Mouse (Mus musculus): ENCODE data around the gene Gpr176. TPM values are rescaled to one million over a fixed set of nuclear protein-coding genes. Genes with fewer than 3 reads are reported as not detected.

Gene Gpr176
- polyA plus RNA-seq, 1 experiment from 2014 or later, result 4.1 TPM

DNA sequence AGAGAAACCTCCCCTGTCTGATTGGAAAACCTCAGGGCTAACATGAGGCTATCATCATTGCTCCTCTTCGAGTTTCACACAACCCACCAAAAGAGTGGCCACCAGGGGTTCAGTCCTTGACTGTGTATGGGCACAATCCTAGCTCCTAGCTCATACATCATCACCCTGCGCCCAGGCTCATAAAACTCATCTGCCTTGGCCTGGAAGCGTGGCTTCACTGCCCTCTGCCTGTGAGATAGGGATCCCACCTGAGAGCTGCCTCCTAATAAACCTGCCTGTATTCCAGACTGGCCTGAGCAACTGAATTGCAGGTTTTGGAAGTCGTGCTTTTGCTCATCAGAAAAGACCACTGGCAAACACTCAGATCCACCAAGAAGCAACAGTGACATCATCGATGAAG is 10.2 kb upstream of the Gpr176 start:
- no peaks in the 10 kb centered on the region for H3K36me3 ChIP-seq (ENCODE audit: control insufficient read depth, insufficient read depth, low read length)
- no peak overlapping the region for H3K4me3 ChIP-seq (replicated peaks; ENCODE audit: low read depth, low read length)
- H3K9ac ChIP-seq (replicated peaks; ENCODE audit: low read length), result no peak overlapping the region
- H3K27ac ChIP-seq (replicated peaks; ENCODE audit: low read depth, low read length), result no peak overlapping the region
- 75% methylated on average over 5 of the region's 5 CpGs for WGBS
- ATAC-seq (ENCODE audit: low FRiP score, low TSS enrichment) (no peak), DNase-seq (peak; percentile 37)
- H3K9me3 ChIP-seq (ENCODE audit: control insufficient read depth, low read length), result no peaks in the 10 kb centered on the region
- no peaks in the 10 kb centered on the region for H3K27me3 ChIP-seq (ENCODE audit: control insufficient read depth, insufficient read depth, low read length)
- H3K4me2 ChIP-seq (ENCODE audit: low read length), result no peak overlapping the region
- H3K4me1 ChIP-seq (ENCODE audit: control insufficient read depth, insufficient read depth, low read length), result 0 out of 2 replicates have a peak, but pooled peaks cover 3% of the 10 kb centered on the region

DNA sequence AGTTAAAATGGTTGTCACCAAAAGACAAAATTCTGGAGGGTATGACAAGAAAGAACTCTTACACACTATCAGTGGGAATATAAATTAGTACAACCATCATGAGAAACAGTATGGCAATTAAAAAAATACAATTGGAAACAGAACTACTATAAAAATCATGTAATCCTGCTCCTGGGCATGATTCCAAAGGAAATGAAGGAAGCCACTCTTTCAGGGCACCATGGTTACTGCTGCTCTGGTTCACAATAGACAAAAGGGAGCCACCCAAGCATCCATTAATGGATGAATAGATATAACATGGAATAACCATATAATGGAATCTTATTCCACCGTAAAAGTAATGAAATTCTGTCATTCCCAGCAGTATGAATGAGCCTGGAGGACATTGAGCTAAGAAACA is 6.5 kb upstream of the Gpr176 start:
- H3K36me3 ChIP-seq (ENCODE audit: control insufficient read depth, insufficient read depth, low read length), result no peaks in the 10 kb centered on the region
- no peak overlapping the region for H3K4me3 ChIP-seq (replicated peaks; ENCODE audit: low read depth, low read length)
- H3K27me3 ChIP-seq (ENCODE audit: control insufficient read depth, insufficient read depth, low read length), result no peaks in the 10 kb centered on the region
- no peak overlapping the region for H3K4me2 ChIP-seq (ENCODE audit: low read length)
- no peak overlapping the region for H3K9ac ChIP-seq (replicated peaks; ENCODE audit: low read length)
- 18% methylated on average over 1 of the region's 1 CpGs for WGBS
- peak; percentile 31 for DNase-seq
- ATAC-seq (ENCODE audit: low FRiP score, low TSS enrichment), result no peak
- no peaks in the 10 kb centered on the region for H3K9me3 ChIP-seq (ENCODE audit: control insufficient read depth, low read length)
- H3K27ac ChIP-seq (replicated peaks; ENCODE audit: low read depth, low read length), result no peak overlapping the region
- no peaks in the 10 kb centered on the region for H3K4me1 ChIP-seq (ENCODE audit: control insufficient read depth, insufficient read depth, low read length)

DNA sequence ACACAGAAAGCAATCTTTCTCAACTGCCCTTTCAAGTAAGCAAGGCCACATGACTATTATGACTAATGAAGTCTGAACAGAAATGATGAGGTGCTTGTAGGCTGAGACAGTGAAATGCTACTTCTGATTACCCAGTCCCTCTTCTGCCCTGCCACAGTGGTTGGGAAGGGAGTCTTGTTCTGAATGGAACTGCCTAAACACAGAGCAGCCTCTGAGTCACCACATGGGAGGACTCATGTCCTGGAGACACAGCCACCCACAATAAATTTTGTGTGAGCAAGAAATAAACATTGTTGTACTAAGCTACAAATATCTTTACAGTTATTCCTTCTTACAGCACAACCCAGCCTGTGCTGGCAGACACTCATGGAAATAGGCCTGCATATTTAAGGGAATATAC is 2.7 kb upstream of the Gpr176 start:
- no peak for ATAC-seq (ENCODE audit: low FRiP score, low TSS enrichment)
- peaks cover 8% of the 10 kb centered on the region for H3K27me3 ChIP-seq (ENCODE audit: control insufficient read depth, insufficient read depth, low read length)
- H3K4me2 ChIP-seq (ENCODE audit: low read length), result no peak overlapping the region
- no peaks in the 10 kb centered on the region for H3K36me3 ChIP-seq (ENCODE audit: control insufficient read depth, insufficient read depth, low read length)
- H3K9ac ChIP-seq (replicated peaks; ENCODE audit: low read length), result no peak overlapping the region
- no peaks in the 10 kb centered on the region for H3K9me3 ChIP-seq (ENCODE audit: control insufficient read depth, low read length)
- H3K4me1 ChIP-seq (ENCODE audit: control insufficient read depth, insufficient read depth, low read length), result peaks cover 11% of the 10 kb centered on the region; the same call in 1 of the 2 replicates
- no peak for DNase-seq
- H3K4me3 ChIP-seq (replicated peaks; ENCODE audit: low read depth, low read length), result no peak overlapping the region
- no peak overlapping the region for H3K27ac ChIP-seq (replicated peaks; ENCODE audit: low read depth, low read length)

GRCm38 (mm10) chr2:118375522-118375921 is 2.3 kb upstream of the Gpr176 start:
- no peaks in the 10 kb centered on the region for H3K36me3 ChIP-seq (ENCODE audit: control insufficient read depth, insufficient read depth, low read length)
- H3K9ac ChIP-seq (replicated peaks; ENCODE audit: low read length), result no peak overlapping the region
- no peaks in the 10 kb centered on the region for H3K9me3 ChIP-seq (ENCODE audit: control insufficient read depth, low read length)
- no peak overlapping the region for H3K27ac ChIP-seq (replicated peaks; ENCODE audit: low read depth, low read length)
- ATAC-seq (ENCODE audit: low FRiP score, low TSS enrichment) (no peak), DNase-seq (no peak)
- H3K4me2 ChIP-seq (ENCODE audit: low read length), result no peak overlapping the region
- no peak overlapping the region for H3K4me3 ChIP-seq (replicated peaks; ENCODE audit: low read depth, low read length)
- 93% methylated on average over 1 of the region's 1 CpGs for WGBS
- H3K27me3 ChIP-seq (ENCODE audit: control insufficient read depth, insufficient read depth, low read length), result peaks cover 11% of the 10 kb centered on the region
- peaks cover 11% of the 10 kb centered on the region; the same call in 1 of the 2 replicates for H3K4me1 ChIP-seq (ENCODE audit: control insufficient read depth, insufficient read depth, low read length)

GRCm38 (mm10) chr2:118373572-118374279 is 507 bp upstream of the Gpr176 start:
- H3K9me3 ChIP-seq (ENCODE audit: control insufficient read depth, low read length), result no peaks in the 10 kb centered on the region
- peak; percentile 94 for ATAC-seq (ENCODE audit: low FRiP score, low TSS enrichment)
- under 1% methylated on average over 43 of the region's 43 CpGs for WGBS

GRCm38 (mm10) chr2:118372561-118372900 is 688 bp downstream of the Gpr176 start:
- Histone ChIP-seq H3K4me2 (ENCODE audit: low read length) (peak overlapping the region; percentile 93), H3K27ac (replicated peaks; ENCODE audit: low read depth, low read length) (no peak overlapping the region), H3K9ac (replicated peaks; ENCODE audit: low read length) (peak overlapping the region; percentile 62; the same call in 1 of the 2 replicates), H3K9me3 (ENCODE audit: control insufficient read depth, low read length) (no peaks in the 10 kb centered on the region), H3K27me3 (ENCODE audit: control insufficient read depth, insufficient read depth, low read length) (peaks cover 18% of the 10 kb centered on the region), H3K4me1 (ENCODE audit: control insufficient read depth, insufficient read depth, low read length) (peaks cover 11% of the 10 kb centered on the region; the same call in 1 of the 2 replicates), H3K4me3 (replicated peaks; ENCODE audit: low read depth, low read length) (peak overlapping the region; percentile 53), H3K36me3 (ENCODE audit: control insufficient read depth, insufficient read depth, low read length) (no peaks in the 10 kb centered on the region)
- ATAC-seq (ENCODE audit: low FRiP score, low TSS enrichment) (no peak), DNase-seq (peak; percentile 53)
- 8% methylated on average over 11 of the region's 11 CpGs for WGBS

More at GRCm38 (mm10) chr2:118373572-118374279, 507 bp upstream of the Gpr176 start:
- H3K4me1 ChIP-seq (ENCODE audit: control insufficient read depth, insufficient read depth, low read length), result peaks cover 11% of the 10 kb centered on the region; the same call in 1 of the 2 replicates
- peak; percentile 92 for DNase-seq
- peak overlapping the region; percentile 53 for H3K27ac ChIP-seq (replicated peaks; ENCODE audit: low read depth, low read length)
- H3K9ac ChIP-seq (replicated peaks; ENCODE audit: low read length), result peak overlapping the region; percentile 62
- H3K4me2 ChIP-seq (ENCODE audit: low read length), result peak overlapping the region; percentile 93
- H3K36me3 ChIP-seq (ENCODE audit: control insufficient read depth, insufficient read depth, low read length), result no peaks in the 10 kb centered on the region
- peaks cover 18% of the 10 kb centered on the region for H3K27me3 ChIP-seq (ENCODE audit: control insufficient read depth, insufficient read depth, low read length)
- H3K4me3 ChIP-seq (replicated peaks; ENCODE audit: low read depth, low read length), result peak overlapping the region; percentile 53

DNA sequence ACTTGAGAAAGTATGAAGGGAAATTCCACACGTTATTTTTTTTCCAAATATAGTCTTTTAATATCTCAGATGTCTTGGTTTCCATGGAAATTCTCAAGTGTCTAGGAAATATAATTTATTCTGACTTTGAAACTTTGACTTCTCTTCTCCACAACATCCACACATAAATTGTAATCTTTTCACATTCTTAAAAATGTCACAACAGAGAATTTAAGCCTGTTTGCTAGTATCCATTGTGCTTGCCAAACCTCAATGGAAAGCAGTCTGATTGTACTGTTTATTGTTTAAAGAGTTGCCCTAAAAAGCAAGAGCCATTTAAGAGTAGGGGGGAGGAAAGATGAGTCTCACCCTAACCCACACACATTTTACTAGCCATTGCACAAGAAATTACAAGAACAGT is 1.4 kb downstream of the Gpr176 start:
- DNase-seq (no peak), ATAC-seq (ENCODE audit: low FRiP score, low TSS enrichment) (no peak)
- Histone ChIP-seq H3K9ac (replicated peaks; ENCODE audit: low read length) (no peak overlapping the region), H3K4me2 (ENCODE audit: low read length) (no peak overlapping the region), H3K27me3 (ENCODE audit: control insufficient read depth, insufficient read depth, low read length) (peaks cover 18% of the 10 kb centered on the region), H3K4me3 (replicated peaks; ENCODE audit: low read depth, low read length) (no peak overlapping the region), H3K4me1 (ENCODE audit: control insufficient read depth, insufficient read depth, low read length) (peaks cover 11% of the 10 kb centered on the region; the same call in 1 of the 2 replicates), H3K9me3 (ENCODE audit: control insufficient read depth, low read length) (no peaks in the 10 kb centered on the region), H3K27ac (replicated peaks; ENCODE audit: low read depth, low read length) (no peak overlapping the region), H3K36me3 (ENCODE audit: control insufficient read depth, insufficient read depth, low read length) (no peaks in the 10 kb centered on the region)
- whole genome bisulfite sequencing, result 65% methylated on average over 1 of the region's 1 CpGs

- H3K27ac ChIP-seq (replicated peaks; ENCODE audit: low read depth, low read length), result no peak overlapping the region
- no peaks in the 10 kb centered on the region for H3K9me3 ChIP-seq (ENCODE audit: control insufficient read depth, low read length)
- no peak overlapping the region for H3K4me3 ChIP-seq (replicated peaks; ENCODE audit: low read depth, low read length)
- DNase-seq (no peak), ATAC-seq (ENCODE audit: low FRiP score, low TSS enrichment) (no peak)
- H3K27me3 ChIP-seq (ENCODE audit: control insufficient read depth, insufficient read depth, low read length), result no peaks in the 10 kb centered on the region
- H3K4me2 ChIP-seq (ENCODE audit: low read length), result no peak overlapping the region
- peaks cover 15% of the 10 kb centered on the region; the same call in 1 of the 2 replicates for H3K4me1 ChIP-seq (ENCODE audit: control insufficient read depth, insufficient read depth, low read length)
- H3K9ac ChIP-seq (replicated peaks; ENCODE audit: low read length), result no peak overlapping the region
- no peaks in the 10 kb centered on the region for H3K36me3 ChIP-seq (ENCODE audit: control insufficient read depth, insufficient read depth, low read length)
- 45% methylated on average over 6 of the region's 6 CpGs for WGBS
These were observed 18.0 kb downstream of the Gpr176 start for GRCm38 (mm10) chr2:118355138-118355719.

DNA sequence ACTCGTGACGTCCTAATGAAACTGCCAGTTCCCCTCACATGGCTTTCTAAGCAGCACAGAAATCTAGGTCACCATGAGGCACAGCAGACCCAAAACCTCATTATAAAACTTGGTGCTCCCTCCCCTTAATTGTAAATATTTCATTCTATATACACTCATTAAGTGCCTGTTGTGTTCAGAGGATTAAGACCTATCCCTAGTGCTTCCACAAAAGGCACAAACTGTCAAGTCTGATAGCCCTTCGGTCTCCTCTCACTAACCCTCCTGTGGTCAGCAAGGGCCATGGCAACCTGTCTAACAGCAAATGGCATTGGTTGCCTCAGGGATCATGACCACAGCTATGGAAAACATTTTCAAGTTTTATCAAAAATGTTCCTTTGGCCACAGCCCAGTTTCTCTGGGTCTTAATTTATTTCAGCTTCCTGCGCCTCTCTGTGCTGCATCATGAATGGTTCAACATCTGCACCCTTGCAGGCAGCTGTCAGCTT is 19.3 kb downstream of the Gpr176 start:
- DNase-seq (peak; percentile 14), ATAC-seq (ENCODE audit: low FRiP score, low TSS enrichment) (no peak)
- H3K36me3 ChIP-seq (ENCODE audit: control insufficient read depth, insufficient read depth, low read length), result no peaks in the 10 kb centered on the region
- H3K4me2 ChIP-seq (ENCODE audit: low read length), result no peak overlapping the region
- no peaks in the 10 kb centered on the region for H3K27me3 ChIP-seq (ENCODE audit: control insufficient read depth, insufficient read depth, low read length)
- H3K27ac ChIP-seq (replicated peaks; ENCODE audit: low read depth, low read length), result no peak overlapping the region
- peaks cover 15% of the 10 kb centered on the region; the same call in 1 of the 2 replicates for H3K4me1 ChIP-seq (ENCODE audit: control insufficient read depth, insufficient read depth, low read length)
- H3K9ac ChIP-seq (replicated peaks; ENCODE audit: low read length), result no peak overlapping the region
- 46% methylated on average over 4 of the region's 4 CpGs for WGBS
- H3K9me3 ChIP-seq (ENCODE audit: control insufficient read depth, low read length), result no peaks in the 10 kb centered on the region
- H3K4me3 ChIP-seq (replicated peaks; ENCODE audit: low read depth, low read length), result no peak overlapping the region
